Mouse (Mus musculus): ENCODE data around the gene Tesk2. TPM values are rescaled to one million over a fixed set of nuclear protein-coding genes. Genes with fewer than 3 reads are reported as not detected.

Gene Tesk2
- polyA plus RNA-seq, 1 experiment, result 21.9 TPM

- Histone ChIP-seq H3K4me1 (ENCODE audit: control insufficient read depth, insufficient read depth, low read length) (no peaks in the 10 kb centered on the region), H3K9me3 (replicated peaks; ENCODE audit: control insufficient read depth, insufficient read depth, low read length, poor library complexity, severe bottlenecking) (no peaks in the 10 kb centered on the region), H3K27ac (ENCODE audit: insufficient read depth, low read length) (peak overlapping the region; percentile 19; the same call in 1 of the 2 replicates), H3K9ac (ENCODE audit: low read depth, poor library complexity, severe bottlenecking) (no peak overlapping the region), H3K27me3 (ENCODE audit: control insufficient read depth, insufficient read depth, low read length, poor library complexity, severe bottlenecking) (no peaks in the 10 kb centered on the region), H3K4me3 (ENCODE audit: low read depth, low read length) (no peak overlapping the region), H3K36me3 (ENCODE audit: control insufficient read depth, insufficient read depth, low read length, poor library complexity, severe bottlenecking) (no peaks in the 10 kb centered on the region; the same call in none of the 2 replicates)
- TF ChIP-seq POLR2A (IDR thresholded peaks at IDR 0.05; ENCODE audit: insufficient read depth, low read length) (no peak), EP300 (IDR thresholded peaks at IDR 0.05; ENCODE audit: insufficient read depth, low read depth, low read length) (no peak)
Measured at GRCm38 (mm10) chr4:116738972-116739751, 18.4 kb downstream of the Tesk2 start.

- no peaks in the 10 kb centered on the region for H3K9me3 ChIP-seq (replicated peaks; ENCODE audit: control insufficient read depth, insufficient read depth, low read length, poor library complexity, severe bottlenecking)
- TF ChIP-seq POLR2A (IDR thresholded peaks at IDR 0.05; ENCODE audit: insufficient read depth, low read length) (no peak), EP300 (IDR thresholded peaks at IDR 0.05; ENCODE audit: insufficient read depth, low read depth, low read length) (no peak), CTCF (IDR thresholded peaks at IDR 0.05; ENCODE audit: low read depth, low read length) (no peak)
- H3K36me3 ChIP-seq (ENCODE audit: control insufficient read depth, insufficient read depth, low read length, poor library complexity, severe bottlenecking), result peaks cover 5% of the 10 kb centered on the region
- H3K27me3 ChIP-seq (ENCODE audit: control insufficient read depth, insufficient read depth, low read length, poor library complexity, severe bottlenecking), result no peaks in the 10 kb centered on the region
- no peaks in the 10 kb centered on the region for H3K4me1 ChIP-seq (ENCODE audit: control insufficient read depth, insufficient read depth, low read length)
- no peak overlapping the region for H3K9ac ChIP-seq (ENCODE audit: low read depth, poor library complexity, severe bottlenecking)
- H3K27ac ChIP-seq (ENCODE audit: insufficient read depth, low read length), result no peak overlapping the region
- no peak overlapping the region for H3K4me3 ChIP-seq (ENCODE audit: low read depth, low read length)
Measured at GRCm38 (mm10) chr4:116749750-116750149, 29.0 kb downstream of the Tesk2 start.

GRCm38 (mm10) chr4:116761914-116762313, 41.2 kb downstream of the Tesk2 start:
- Histone ChIP-seq H3K27ac (ENCODE audit: insufficient read depth, low read length) (no peak overlapping the region), H3K36me3 (ENCODE audit: control insufficient read depth, insufficient read depth, low read length, poor library complexity, severe bottlenecking) (no peaks in the 10 kb centered on the region), H3K9ac (ENCODE audit: low read depth, poor library complexity, severe bottlenecking) (no peak overlapping the region), H3K4me3 (ENCODE audit: low read depth, low read length) (no peak overlapping the region), H3K9me3 (replicated peaks; ENCODE audit: control insufficient read depth, insufficient read depth, low read length, poor library complexity, severe bottlenecking) (no peaks in the 10 kb centered on the region), H3K27me3 (ENCODE audit: control insufficient read depth, insufficient read depth, low read length, poor library complexity, severe bottlenecking) (no peaks in the 10 kb centered on the region), H3K4me1 (ENCODE audit: control insufficient read depth, insufficient read depth, low read length) (no peaks in the 10 kb centered on the region)
- TF ChIP-seq POLR2A (IDR thresholded peaks at IDR 0.05; ENCODE audit: insufficient read depth, low read length) (no peak), EP300 (IDR thresholded peaks at IDR 0.05; ENCODE audit: insufficient read depth, low read depth, low read length) (no peak), CTCF (IDR thresholded peaks at IDR 0.05; ENCODE audit: low read depth, low read length) (no peak)

GRCm38 (mm10) chr4:116764001-116764400, 43.3 kb downstream of the Tesk2 start:
- H3K27me3 ChIP-seq (ENCODE audit: control insufficient read depth, insufficient read depth, low read length, poor library complexity, severe bottlenecking), result no peaks in the 10 kb centered on the region
- H3K36me3 ChIP-seq (ENCODE audit: control insufficient read depth, insufficient read depth, low read length, poor library complexity, severe bottlenecking), result no peaks in the 10 kb centered on the region
- H3K4me1 ChIP-seq (ENCODE audit: control insufficient read depth, insufficient read depth, low read length), result peaks cover under 1% of the 10 kb centered on the region
- no peak overlapping the region for H3K9ac ChIP-seq (ENCODE audit: low read depth, poor library complexity, severe bottlenecking)
- TF ChIP-seq EP300 (IDR thresholded peaks at IDR 0.05; ENCODE audit: insufficient read depth, low read depth, low read length) (no peak), CTCF (IDR thresholded peaks at IDR 0.05; ENCODE audit: low read depth, low read length) (no peak), POLR2A (IDR thresholded peaks at IDR 0.05; ENCODE audit: insufficient read depth, low read length) (no peak)
- no peaks in the 10 kb centered on the region for H3K9me3 ChIP-seq (replicated peaks; ENCODE audit: control insufficient read depth, insufficient read depth, low read length, poor library complexity, severe bottlenecking)
- no peak overlapping the region for H3K4me3 ChIP-seq (ENCODE audit: low read depth, low read length)
- H3K27ac ChIP-seq (ENCODE audit: insufficient read depth, low read length), result no peak overlapping the region

- H3K4me3 ChIP-seq (ENCODE audit: low read depth, low read length), result no peak overlapping the region
- H3K27me3 ChIP-seq (ENCODE audit: control insufficient read depth, insufficient read depth, low read length, poor library complexity, severe bottlenecking), result no peaks in the 10 kb centered on the region
- no peak for TF ChIP-seq CTCF (IDR thresholded peaks at IDR 0.05; ENCODE audit: low read depth, low read length)
- no peak for TF ChIP-seq EP300 (IDR thresholded peaks at IDR 0.05; ENCODE audit: insufficient read depth, low read depth, low read length)
- TF ChIP-seq POLR2A (IDR thresholded peaks at IDR 0.05; ENCODE audit: insufficient read depth, low read length), result no peak
- peak overlapping the region; percentile 1; the same call in 1 of the 2 replicates for H3K27ac ChIP-seq (ENCODE audit: insufficient read depth, low read length)
- H3K4me1 ChIP-seq (ENCODE audit: control insufficient read depth, insufficient read depth, low read length), result peaks cover 1% of the 10 kb centered on the region
- H3K9me3 ChIP-seq (replicated peaks; ENCODE audit: control insufficient read depth, insufficient read depth, low read length, poor library complexity, severe bottlenecking), result no peaks in the 10 kb centered on the region
- H3K9ac ChIP-seq (ENCODE audit: low read depth, poor library complexity, severe bottlenecking), result no peak overlapping the region
- 0 out of 2 replicates have a peak, but pooled peaks cover 2% of the 10 kb centered on the region for H3K36me3 ChIP-seq (ENCODE audit: control insufficient read depth, insufficient read depth, low read length, poor library complexity, severe bottlenecking)
Measured at GRCm38 (mm10) chr4:116768510-116768909, 47.8 kb downstream of the Tesk2 start.

GRCm38 (mm10) chr4:116769060-116769459, 48.3 kb downstream of the Tesk2 start:
- H3K9ac ChIP-seq (ENCODE audit: low read depth, poor library complexity, severe bottlenecking), result no peak overlapping the region
- H3K4me1 ChIP-seq (ENCODE audit: control insufficient read depth, insufficient read depth, low read length), result peaks cover 4% of the 10 kb centered on the region
- 0 out of 2 replicates have a peak overlapping the region, but pooled peaks have one; percentile 1 for H3K27ac ChIP-seq (ENCODE audit: insufficient read depth, low read length)
- TF ChIP-seq CTCF (IDR thresholded peaks at IDR 0.05; ENCODE audit: low read depth, low read length) (no peak), EP300 (IDR thresholded peaks at IDR 0.05; ENCODE audit: insufficient read depth, low read depth, low read length) (no peak), POLR2A (IDR thresholded peaks at IDR 0.05; ENCODE audit: insufficient read depth, low read length) (no peak)
- no peak overlapping the region for H3K4me3 ChIP-seq (ENCODE audit: low read depth, low read length)
- H3K27me3 ChIP-seq (ENCODE audit: control insufficient read depth, insufficient read depth, low read length, poor library complexity, severe bottlenecking), result no peaks in the 10 kb centered on the region
- 0 out of 2 replicates have a peak, but pooled peaks cover 2% of the 10 kb centered on the region for H3K36me3 ChIP-seq (ENCODE audit: control insufficient read depth, insufficient read depth, low read length, poor library complexity, severe bottlenecking)
- no peaks in the 10 kb centered on the region for H3K9me3 ChIP-seq (replicated peaks; ENCODE audit: control insufficient read depth, insufficient read depth, low read length, poor library complexity, severe bottlenecking)
